Mouse (Mus musculus) kidney, adult 8-10 months (tissue): ENCODE measurements at regions not wholly inside any gene's neighbourhood (a gene's known extent, or its start where the extent isn't known, plus 50 kb on each side); places are given as distances from the start of the nearest gene placed in this dataset.
A peak's percentile ranks its signal among the peaks of the same experiment; 100 is the strongest.

ENCODE experiments used
- DNase-seq, 2 experiments: peaks; one replicate each; pipeline ENCODE4 v3.0.0; 2022

DNA sequence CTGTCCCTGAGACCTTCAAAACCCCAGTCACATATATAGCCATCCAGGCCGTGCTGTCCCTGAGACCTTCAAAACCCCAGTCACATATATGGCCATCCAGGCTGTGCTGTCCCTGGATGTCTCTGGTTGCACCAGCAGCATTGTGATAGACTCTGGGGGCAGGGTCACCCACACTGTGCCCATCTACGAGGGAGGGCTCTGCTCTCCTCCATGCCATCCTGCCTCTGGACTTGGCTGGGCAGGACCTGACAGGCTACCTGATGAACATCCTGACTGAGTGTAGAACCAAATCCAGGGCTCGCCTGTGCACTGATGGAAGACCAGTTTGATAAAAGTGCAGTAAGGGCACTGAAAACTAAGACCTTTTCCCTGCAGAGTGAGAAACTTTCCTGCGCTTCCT, 63.1 kb upstream of the S1pr3 start:
- no peak for DNase-seq

- DNase-seq, result peak in 1 of 2 experiments; percentile 5
These were observed 62.4 kb upstream of the S1pr3 start for GRCm38 (mm10) chr13:51345839-51346550.

DNA sequence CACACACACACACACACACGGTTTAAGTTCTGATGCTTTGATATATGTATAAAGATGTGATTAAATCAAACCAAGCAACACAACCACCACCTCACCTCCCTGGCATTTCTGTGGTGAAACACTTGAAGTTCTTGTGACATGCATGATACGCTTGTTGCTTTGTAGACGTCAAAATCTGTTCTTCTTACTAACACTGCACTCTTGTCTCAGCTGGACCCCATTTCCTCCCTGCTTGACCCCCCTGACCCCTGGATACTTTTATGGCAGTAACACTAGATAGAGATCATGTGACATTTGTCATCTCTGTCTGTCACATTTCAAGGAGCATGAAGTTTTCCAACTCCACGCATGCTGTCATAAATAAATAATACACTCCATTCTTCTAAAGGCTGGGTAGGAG, 59.7 kb upstream of the S1pr3 start:
- no peak for DNase-seq

- no peak for DNase-seq
These were observed 58.5 kb upstream of the S1pr3 start for GRCm38 (mm10) chr13:51349818-51350551.

DNA sequence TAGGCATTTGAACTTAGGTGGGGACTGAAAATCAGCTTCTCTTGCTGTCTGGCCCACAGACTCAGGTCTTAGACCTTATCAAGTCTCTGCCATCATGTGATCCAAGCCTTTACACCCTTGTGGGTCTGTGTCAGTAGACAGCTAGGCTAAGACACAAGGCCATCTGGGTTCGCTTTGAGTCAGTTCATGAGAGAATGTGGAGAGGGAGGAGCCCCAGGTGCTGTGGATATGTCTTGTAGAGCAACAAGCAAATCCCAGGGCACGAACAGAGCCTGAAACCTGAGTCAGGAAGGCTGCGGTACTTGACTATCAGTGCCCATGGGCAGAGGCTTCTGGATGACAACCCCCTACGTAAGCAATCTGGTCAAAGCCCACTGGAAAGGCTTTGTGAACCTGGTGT, 55.6 kb upstream of the S1pr3 start:
- no peak for DNase-seq

DNA sequence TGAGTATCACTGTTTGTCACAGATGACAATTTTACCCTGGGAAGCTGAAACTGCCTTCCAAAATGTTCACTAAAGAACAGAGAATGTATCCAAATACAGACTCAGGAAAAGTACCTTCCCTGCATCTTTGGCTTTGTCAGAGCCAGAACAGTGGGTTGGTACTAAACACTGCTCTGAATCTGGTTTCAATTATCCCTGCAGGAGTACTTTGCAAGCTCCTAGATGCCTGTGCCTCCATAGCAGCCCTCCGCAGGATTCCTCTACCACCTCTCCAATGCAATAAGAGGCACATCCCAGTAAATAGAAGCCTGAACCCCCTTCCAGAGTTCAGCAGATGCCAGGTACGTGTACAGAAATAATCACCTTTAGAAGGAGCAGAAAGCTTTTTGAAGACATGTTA, 52.9 kb upstream of the S1pr3 start:
- no peak for DNase-seq
